Mouse (Mus musculus) thymus, postnatal 10 days (tissue): Measurements from ENCODE around the gene Slc7a6os.
A peak's percentile ranks its signal among the peaks of the same experiment; 100 is the strongest.
"Not testable (repeated sequence)": the region's sequence is repeated elsewhere in the genome, so short reads cannot be mapped to it uniquely, and the experiment has no call there.

Source experiments
- DNase-seq, 2 experiments: peaks; one replicate each; pipeline ENCODE4 v3.0.0; 2021; ENCODE audit warnings: low spot score in 2 of 2

Slc7a6os gene

DNA sequence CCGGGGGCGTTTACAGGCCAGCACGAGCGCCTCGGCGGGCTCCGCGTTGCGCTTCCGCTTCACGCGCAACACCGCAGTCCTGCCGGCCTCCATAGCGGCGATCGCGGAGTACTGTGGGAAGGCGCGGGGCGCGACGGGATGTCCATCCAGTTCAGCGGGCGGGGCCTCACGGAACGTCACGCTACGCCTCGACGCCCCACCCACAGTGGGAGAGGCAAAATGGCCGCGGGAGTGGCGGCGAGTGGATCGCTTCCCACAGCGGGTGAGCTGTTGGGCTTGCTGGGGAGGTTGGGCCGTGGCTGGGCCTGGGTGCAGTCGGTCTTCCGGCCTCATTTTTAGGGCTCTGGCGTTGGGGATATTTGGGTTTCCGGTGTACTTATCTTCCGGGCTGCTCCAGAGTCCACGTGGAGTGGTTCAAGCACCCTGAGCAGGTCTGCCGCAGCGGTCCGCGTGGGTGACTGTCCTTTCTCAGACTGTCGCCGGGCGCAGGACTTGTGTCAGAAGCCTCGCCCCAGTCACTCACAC is at the start of gene Slc7a6os, which contains the start of gene Prmt7:
Gene Slc7a6os, minus strand, starts transcription at position 115 of the 525 bp plus-strand sequence.
Gene Prmt7, plus strand, starts transcription at position 116 of the 525 bp plus-strand sequence.
- DNase-seq: peak; percentile 90 to 91

DNA sequence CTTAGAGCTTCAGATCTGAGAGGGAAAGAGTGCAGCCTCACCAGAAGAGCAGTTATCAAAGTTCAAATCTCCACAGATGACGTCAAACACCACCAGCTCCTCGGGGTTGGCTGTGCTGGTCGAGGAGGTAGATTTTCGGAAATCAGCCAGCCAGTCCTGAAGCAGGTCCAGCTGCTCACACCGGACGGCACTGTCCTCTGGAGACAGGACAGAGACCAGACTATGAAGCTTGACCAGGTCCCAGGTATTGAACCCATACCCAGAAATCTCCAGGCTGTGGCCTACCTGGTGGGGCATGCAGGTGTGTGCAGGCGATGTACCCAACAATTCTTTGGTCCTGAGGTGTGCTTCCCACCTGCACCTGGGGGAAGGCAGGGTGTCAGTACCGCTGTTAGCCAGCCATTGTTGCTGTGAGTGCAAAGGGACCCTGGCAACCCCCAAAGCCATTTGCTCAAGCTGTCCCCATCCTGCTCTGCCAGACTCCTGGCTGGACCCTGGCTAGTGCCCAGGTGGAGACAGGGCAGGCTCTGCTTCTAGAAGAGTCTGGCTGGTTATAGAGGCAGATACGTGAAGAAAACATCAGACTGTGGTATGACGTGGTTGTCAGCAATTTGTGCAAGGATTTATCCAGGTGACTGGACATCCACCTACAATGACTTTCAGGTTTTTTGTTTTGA is 49.0 kb upstream of the Slc7a6os start:
- DNase-seq: no peak

DNA sequence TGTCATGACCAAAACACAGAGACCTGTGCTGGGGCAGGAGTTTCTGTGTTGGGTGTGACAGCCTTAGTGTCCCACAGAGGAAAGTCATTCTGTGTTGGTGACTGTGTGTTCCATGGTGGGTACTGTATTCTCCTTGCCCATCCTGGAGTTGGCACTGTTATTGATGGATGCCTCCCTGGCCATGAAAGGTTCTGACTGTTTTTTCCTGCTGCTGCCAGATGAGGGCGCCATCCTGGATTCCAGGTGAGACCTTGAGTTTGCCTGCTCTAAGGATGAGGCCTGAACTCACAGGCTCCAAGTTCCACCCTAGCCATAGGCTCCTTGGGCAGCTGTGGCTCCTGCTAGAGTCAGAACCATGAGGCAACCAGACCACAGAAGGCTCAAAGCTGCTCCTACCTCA is 47.4 kb upstream of the Slc7a6os start:
- no peak for DNase-seq

DNA sequence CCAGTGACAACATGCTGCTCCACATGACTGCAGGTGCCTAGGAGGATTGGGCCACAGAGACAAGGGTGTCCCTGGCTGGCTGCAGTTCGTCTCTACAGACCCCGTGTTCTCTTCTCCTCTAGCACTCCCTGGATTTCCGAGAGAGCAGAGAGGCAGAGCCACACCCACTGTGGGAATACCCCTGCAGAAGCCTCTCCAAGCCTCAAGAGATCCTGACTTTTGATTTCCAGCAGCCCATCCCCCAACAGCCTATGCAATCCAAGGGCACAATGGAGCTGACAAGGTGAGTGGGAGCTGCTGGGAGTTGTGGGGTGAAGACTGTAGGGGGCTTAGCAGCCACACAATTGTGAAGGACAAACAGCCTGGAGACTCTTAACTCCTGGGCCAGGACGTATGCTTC is 39.5 kb upstream of the Slc7a6os start:
- DNase-seq: no peak

DNA sequence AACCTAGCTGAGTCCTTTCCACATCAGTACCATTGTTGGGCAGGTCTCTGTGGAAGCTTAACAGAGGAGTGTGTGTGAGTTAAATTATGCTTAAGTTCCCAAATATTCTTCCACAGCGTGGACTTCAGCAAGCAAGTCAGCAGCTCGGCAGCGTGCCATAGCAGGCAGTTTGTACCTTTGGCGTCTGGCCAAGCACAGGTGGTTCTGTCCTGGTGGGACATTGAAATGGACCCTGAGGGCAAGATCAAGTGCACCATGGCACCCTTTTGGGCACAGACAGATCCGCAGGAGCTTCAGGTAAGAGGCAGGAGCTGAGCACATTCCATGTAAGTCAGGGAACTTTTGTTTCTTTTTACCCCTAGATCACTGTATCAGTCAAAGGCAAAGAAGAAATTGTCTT is 26.4 kb upstream of the Slc7a6os start:
- DNase-seq: no peak

DNA sequence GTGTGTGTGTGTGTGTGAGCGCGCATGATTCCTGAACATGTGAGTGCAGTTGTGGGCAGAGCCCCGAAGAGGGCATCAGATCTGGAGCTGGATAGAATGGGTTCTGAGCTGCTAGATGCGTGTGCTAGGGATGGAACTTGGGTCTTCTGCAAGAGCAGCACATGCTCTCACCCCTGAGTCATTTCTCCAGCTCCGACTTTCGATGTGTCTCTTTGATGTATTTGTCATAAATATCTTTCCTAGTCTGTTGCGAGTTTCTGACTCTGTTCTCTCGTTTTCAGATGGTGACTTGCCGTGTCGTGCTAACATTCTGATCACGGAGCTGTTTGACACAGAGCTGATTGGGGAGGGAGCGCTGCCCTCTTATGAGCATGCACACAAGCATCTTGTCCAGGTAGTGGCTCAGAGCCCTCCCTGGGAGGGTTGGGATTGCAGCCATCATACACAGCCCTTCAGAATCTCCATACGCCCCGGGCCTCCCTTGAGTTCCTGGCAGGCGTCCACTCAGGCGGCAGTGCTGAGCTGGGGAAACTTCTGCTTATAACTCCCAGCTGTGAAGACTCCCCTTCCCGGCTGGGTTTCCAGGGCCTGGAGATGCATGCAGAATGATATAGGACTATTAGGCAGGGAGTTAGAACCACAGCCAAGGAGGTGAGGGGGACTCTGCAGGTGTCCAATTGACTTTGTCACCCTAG is 24.0 kb upstream of the Slc7a6os start:
- no peak for DNase-seq

DNA sequence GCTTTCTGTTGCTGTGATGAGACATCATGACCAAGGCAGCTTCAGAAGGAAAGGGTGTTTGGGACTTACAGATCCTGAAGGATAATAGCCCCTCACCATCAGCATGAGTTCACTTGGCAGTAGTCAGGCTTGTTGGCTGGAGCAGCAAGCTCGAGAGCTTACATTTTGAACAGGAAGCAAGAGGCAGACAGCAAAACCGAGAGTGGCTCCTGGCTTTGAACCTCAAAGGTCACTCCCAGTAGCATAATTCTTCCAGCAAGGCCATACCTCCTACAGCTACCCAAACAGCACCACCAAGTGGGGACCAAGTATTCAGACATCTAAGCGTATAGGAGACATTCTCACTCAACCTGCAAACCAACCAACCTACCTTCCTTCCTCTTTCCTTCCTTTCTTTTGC is 22.0 kb upstream of the Slc7a6os start:
- DNase-seq: no peak

DNA sequence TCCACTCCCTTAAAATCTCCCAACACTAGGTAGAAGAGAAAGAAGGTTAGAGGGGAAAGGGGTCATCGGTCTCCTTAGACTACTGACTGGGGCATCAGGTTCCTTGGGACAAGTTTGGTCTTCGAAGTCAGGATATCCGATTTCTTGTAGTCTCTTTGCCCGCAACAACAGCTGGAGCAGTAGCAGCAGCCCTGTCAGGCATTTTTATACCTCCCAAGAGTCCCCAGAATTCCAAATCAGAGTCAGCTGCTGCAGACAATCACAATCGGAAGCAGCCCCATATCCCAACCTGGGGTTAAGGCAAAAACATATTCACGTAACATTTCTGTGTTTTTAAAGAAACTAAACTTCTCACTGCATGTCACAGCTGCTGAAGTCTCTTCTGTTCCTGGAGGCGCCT is 20.8 kb upstream of the Slc7a6os start:
- DNase-seq: no peak

DNA sequence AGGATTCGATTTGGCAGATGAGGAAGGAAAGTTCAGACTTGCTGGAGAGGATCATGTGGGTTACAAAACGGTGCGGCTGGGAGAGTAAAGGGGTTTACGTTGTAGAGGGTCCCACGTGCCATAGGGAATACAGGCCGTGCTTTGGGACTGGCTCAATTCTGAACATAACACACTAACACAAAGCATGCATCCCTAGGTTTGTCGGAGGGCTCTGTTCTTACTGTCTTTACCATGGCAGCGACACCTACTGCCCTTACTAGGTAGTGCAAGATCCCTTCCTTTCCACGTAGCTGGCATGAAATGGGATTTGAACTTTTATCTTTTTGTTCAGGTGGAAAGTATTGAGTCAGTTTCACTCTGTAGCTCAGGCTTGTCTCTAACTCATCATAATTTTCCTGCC is 15.9 kb upstream of the Slc7a6os start:
- peak in 1 of 2 experiments; percentile 39 for DNase-seq

DNA sequence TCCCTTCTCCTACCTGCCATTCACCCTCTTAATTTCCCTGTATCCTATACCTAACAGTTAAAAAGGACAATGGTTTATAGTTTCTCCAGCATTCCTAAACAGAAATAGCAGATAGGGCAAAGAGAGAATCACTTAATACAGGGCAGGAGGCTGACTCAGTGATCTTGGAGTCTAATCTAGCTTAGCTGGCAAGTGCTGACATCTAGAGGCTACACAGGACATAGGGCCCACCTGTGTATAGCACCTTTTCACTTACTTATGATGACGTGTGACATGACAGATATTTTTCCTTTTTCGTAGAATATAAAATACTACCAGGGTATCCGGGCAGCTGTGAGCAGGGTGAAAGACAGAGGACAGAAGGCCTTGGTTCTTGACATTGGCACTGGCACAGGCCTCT is 8.9 kb upstream of the Slc7a6os start:
- DNase-seq: no peak

DNA sequence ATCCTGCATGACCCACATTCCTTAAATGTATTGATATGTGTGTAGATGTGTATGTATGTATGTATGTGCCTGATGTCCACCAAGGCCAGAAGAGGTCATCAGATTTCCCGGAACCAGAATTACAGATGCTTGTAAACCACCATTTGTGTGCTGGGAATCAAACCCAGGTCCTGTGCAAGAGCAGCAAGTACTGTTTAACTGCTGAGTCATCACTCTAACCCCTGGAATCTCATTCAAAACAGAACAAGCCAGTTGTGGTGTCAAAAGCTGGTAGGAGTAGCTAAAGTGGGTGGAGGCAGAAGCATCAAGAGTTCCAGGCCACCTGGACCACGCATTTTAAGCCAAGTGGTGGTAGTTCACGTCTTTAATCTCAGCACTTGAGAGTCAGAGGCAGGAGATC is 3.2 kb upstream of the Slc7a6os start:
- no peak for DNase-seq

DNA sequence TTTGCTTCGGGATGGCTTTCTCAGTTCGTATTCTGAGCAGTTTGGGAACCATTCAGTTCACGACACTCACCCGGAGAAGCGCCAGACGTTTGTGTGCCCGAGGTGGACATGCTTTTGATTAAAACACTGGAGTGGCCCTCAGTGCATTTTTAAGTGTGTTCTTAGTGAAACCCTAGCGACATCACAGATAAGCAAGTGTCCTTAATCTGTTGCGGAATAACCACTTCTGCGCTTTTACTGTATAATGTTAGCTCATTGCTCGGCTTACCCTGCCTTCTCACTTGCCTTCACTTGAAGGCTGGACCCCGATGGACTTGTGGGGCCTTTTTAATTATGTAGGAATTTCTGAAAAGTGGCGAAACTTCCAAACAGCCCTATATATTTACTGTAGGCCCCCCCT is 686 bp upstream of the Slc7a6os start:
- DNase-seq: no peak

DNA sequence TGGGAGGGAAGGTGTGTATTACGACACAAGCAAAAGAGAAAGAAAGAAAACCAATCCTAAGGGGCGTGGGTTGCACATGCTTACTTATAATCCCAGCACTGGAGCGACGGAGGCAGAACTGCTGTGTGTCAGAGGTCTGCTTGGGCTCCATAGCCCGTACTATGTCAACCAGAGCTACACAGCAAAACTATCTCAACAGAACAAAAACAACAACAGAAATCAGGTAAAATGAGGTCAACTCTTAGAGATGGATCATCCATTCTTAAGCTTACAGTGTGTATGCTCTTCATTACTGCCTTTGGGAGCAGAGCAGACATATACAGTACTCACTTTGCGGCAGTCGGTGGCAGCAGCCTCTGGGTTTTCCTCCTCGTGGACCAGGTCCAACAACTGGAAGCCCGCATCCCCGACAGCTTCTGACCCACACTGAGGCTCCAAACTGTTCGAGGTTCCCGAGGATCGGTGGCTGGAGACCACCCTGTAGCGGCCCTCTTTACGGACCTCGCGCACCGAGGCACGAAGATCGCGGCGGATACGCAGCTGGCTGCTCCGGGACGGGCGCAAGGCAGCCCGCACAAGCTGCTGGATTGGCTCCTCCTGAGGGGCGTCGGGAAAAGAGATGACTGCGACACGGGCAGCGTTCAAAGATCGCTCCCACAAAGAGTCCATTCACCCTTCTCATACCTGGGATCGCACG is 552 bp downstream of the Slc7a6os start:
- DNase-seq: no peak

DNA sequence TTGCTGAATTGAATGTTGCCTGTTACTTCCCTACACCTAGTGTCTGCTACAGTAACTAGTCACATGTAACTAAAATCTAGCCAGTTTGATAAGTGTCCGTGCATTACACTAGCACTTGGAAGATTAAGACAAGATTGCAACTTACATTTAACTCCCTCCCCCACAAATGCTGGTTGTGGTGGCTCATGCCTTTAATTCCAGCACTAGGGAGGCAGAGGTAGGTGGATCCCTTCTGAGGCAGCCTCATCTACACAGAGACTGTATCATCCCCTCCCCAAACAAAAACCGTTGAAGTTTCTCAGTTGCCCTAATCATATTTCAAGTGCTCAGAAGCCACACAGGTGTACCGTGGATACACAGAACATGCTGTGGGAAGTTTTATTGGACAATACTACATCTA is 11.1 kb downstream of the Slc7a6os start:
- DNase-seq: not testable (repeated sequence)

DNA sequence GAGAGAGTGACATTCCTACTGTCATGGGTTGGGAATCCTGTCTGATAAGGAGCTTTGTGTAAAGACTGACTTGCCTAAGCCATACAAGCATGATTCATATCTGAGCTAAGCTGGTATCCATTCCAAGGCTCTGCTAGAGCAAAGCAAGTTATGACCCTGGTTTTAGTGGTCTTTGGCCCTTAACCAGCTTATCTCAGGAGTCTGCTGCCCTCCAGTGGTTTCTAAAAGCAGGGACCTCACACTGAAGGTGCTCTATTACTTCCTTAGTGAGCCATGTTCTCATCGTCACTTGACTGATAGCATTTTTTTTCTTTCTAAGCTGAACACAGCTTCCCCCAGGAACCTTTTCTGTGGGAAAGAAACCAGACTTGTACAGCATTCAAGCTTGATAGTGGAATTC is 12.0 kb downstream of the Slc7a6os start:
- peak; percentile 17 to 41 for DNase-seq

DNA sequence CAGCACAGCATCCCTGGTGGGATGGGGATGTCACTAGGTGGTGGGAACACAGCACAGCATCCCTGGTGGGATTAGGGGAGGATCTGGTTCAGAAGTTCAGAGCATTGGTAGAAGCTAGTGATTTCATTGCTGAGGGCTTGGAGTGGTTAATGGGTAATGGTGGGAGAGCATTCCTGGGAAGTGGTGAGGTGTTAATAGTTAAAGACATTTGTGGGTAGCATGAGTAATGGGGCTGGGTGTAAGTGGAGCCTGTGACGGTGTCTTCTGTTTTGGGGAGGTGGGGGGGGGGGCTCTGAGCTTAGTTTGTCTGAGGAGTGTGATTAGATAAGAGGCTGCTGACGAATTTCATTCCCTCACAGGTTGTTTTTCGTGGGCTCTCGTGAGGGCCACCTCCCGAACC is 16.7 kb downstream of the Slc7a6os start:
- no peak for DNase-seq

DNA sequence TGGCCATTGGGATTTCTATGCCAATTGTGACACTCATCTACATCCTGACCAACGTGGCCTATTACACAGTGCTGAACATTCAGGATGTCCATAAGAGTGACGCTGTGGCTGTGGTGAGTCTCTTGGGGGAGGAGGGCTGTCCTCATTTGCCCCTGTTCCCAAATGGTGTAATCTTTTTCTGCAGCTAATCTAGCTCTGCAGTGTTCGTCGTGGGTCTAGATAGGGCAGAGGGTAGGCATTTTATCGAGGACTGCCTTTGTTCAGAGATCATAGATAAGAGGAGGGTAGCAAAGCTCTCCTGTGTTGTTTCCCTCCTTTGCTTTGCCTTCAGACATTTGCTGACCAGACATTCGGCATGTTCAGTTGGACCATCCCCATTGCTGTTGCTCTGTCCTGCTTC is 17.6 kb downstream of the Slc7a6os start:
- no peak for DNase-seq

DNA sequence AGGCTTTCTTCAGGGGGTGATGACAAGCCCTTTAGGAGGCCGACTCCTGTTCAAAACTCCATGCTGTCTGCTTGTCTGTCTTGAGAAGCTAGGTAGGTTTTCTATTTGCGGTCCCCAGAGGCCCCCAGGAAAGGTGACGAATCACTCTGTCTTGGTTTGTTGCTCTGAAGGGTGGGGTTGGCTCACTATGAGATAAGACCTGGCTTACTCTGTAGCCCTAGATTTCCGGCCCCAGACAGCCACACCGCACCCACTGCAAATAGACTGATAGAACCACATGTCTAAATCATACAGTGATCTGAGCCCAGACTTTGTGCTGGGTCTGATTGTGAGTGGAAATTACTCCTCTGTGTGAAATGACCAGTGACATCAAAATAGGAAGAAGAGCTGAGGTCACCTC is 19.1 kb downstream of the Slc7a6os start:
- DNase-seq: no peak

DNA sequence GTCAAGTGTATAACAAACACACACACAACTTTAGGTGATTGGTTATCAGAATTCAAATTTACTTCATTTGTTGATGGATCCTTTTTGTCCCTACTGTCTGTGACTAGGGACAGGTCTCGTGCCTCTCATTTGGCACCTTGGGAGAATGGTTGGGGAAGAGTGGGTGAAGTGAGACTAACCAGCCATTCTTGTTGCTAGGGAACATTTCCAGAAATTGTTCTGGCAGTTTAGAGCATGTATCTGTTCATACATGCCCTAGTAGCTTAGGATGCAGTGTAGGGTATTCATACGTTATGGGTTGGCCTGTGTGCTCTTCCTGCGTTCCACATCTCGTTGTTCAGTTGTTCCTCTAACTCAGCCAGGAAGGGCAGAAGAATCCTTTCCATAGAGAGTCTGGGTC is 21.6 kb downstream of the Slc7a6os start:
- DNase-seq: no peak

DNA sequence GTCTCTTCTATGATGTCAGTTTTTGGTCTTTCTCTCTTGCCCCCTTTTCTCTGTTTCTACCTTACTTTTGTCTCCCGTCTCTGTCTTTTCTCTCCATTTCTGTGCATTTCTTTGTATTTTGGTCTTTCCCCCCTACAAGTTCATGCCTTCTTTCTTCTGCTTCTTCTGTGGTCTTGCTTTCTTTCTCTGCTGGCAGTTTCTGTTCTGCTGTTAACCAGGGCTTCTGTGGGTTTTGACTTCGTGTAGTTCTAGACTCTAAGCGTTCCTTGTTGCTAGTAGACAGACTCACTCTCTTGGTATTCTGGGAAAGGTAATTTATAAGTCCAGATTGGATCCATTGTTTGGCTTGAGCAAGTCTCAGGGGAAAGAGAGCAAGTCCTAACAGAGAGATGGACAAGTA is 24.3 kb downstream of the Slc7a6os start:
- no peak for DNase-seq

DNA sequence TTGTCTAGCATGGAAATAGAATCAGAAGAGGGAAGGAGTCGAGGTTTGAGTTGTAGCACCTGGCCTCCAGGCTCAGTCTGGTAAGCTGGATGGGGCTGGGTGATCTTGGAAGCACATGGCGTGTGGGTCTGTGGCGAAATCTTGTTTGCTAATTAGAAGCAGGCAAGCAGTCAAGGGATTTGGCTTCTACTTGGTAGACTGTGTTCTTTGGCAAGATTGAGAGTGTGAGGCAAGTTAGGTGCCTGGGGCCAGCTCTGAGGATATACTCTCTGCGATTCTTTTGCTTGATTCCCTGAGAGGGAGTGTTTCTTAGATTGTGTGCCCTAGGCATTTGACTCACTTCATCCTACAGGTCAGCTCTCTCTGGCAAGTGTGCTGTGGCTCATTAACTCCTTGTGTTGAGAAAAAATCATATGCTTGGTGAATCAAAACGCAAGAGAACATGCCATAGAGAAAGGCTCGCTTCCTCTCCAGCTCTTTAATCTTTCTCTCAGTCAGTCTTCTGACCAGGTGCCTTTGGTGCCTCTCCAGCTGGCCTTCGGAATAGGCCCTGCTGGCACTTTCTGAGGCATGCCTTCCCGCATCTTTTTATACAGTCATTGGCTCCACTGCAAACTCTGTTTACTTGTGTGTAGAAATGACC is 25.0 kb downstream of the Slc7a6os start:
- no peak for DNase-seq

DNA sequence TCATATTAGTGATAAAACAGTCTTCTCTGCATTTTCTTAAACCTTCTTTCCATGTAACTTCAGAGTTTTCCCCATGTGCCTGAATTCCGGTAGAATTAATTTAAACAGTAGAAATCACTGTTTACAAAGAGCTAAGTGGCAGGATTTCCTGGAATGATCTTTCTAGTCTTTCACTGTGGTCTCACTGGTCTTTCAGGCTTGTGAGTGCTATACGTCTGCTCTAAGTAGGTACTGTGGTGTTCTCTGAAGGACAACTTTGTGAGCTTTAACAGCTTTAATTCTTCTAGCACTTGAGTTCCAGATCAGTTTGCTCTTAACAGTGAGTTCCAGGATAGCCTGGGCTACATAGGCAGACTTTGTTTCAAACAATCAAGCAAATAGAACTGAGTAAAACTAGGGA is 32.3 kb downstream of the Slc7a6os start:
- DNase-seq: no peak
